Mouse (Mus musculus) spleen, adult 12 weeks (tissue): ENCODE results near the gene Med13l.

Experiments used
- DNase-seq: peaks from one replicate; pipeline ENCODE4 v3.0.0; 2022; ENCODE audit warnings: low spot score

Gene Med13l

DNA sequence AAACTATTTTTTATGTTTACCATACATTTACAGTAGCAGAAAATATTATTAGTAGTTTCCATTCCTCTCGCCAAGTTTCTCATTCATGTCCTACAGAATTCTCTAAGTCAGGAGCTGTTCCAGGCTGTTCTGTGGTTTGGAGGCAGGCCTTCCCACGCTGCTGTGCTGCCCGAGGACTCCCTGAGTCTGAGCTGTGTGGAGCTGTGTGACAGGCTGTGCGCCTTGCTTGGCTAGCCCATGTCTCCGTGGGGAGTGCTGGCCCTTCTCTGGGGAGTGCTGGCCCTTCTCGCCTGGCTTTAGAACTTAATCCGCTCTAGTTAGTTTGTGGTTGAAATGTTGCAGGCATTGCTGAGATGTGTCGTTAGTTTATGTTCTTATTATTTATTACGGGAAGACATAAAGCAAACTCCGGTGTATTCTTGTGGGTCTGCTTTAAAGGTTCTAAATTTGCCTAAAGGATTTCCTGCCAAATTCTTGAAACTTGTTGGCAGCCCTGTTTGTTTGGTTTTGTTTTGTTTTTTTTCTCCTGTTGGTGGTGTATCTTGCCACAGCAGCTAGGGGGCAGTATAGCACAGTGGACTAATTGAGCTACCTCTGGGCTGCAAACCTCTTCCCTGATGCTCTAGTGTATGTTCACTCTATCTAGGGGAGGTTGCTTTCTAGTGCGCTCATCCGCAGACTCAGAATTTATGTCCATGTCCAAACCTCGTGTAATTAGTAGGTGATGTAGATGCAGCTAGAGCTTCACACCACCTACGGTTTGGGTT lies 34.2 kb downstream of the Med13l start:
- no peak for DNase-seq

- DNase-seq = no peak
Observed at GRCm38 (mm10) chr5:118595901-118596300, 35.4 kb downstream of the Med13l start.

DNA sequence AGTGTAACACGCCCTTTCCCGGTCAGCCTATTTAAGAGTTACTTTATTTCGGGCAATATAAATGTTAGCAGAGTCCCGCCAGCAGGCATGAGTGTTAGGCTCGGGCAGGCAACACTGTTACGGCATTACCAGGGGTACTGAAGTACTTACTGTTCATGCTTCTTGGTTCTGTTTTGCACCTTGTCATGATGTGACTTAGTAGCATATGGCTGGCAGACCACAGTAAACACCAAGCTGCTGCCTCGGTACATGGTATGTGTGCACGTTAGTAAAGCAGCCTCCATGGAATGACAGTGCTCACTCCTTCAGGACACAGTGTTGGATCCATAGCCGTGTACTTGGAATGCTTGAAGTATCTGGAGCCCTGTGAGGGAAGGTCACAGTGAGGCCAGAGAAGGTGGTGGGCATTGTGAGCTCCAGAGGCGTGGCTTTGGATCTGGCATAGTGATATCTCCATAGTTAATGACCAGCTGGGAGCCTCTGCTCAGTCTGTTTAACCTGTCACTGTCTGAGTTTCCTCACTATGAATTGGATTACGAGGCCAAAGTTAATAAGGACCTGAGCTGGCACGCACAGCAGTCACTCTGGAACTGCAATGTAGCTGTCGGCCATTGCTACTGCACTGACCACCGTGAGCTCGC lies 36.1 kb downstream of the Med13l start:
- DNase-seq = no peak

GRCm38 (mm10) chr5:118598601-118599000 lies 38.1 kb downstream of the Med13l start:
- no peak for DNase-seq

DNA sequence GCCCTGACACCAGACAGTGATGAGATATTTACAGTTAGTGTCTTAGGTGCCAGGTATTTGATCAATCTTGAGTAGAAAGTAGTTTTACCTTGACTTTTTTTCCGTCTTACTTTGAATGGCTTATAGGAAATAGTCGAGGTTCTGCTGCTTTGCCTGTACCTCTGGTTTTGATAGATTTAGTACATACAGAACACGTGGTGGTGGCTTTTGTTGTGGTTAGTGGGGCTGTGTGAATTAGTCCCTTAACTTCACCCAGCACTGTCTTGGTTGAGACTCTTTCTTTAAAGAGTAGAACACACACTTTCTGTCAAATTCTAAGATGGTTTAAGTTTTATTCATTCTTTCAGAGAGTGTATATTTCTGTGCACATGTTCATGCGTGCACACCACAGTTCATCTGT lies 41.0 kb downstream of the Med13l start:
- DNase-seq = no peak

- DNase-seq = no peak
Observed at GRCm38 (mm10) chr5:118602706-118603105, 42.2 kb downstream of the Med13l start.

- no peak for DNase-seq
Observed at GRCm38 (mm10) chr5:118605424-118606067, 45.1 kb downstream of the Med13l start.

- no peak for DNase-seq
Observed at GRCm38 (mm10) chr5:118606636-118607035, 46.2 kb downstream of the Med13l start.

DNA sequence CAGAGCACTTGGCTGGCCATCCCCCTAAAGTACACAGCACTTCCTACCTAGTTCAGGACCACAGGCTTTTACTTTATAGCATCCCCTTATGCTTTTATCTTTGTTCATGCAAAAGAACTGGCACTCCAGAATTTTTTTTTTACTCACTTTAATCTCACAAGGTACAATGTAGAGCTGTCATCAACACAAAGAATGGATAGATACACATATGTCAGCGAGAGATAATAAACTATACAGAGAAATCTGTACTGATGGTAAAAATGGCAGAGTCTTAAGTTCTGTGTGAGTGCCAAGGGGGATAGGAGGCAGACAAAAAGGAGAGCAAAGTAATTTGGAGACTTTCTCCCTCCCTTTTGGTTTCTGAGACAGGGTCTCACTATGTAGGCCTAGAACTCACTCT lies 47.4 kb downstream of the Med13l start:
- no peak for DNase-seq

DNA sequence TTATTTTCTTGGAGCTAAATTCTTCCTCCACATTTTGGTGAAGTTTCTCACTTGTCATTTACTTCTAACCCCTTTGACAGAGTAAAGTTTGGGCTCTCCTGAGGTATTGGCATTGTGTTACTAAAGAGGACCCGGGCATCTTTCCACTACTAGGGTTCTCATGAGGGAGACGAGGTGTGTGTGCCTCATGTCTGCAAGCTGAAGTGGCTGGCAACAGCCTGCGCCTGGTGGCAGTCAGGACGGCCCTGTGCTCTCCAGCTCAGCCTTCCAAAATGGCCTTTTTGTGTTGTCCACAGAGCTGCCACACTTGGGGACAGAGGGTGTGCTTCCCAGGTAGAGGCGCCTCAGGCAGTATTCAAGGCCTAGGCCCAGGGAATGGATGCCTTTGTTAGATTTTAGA lies 50.0 kb downstream of the Med13l start:
- DNase-seq = no peak

DNA sequence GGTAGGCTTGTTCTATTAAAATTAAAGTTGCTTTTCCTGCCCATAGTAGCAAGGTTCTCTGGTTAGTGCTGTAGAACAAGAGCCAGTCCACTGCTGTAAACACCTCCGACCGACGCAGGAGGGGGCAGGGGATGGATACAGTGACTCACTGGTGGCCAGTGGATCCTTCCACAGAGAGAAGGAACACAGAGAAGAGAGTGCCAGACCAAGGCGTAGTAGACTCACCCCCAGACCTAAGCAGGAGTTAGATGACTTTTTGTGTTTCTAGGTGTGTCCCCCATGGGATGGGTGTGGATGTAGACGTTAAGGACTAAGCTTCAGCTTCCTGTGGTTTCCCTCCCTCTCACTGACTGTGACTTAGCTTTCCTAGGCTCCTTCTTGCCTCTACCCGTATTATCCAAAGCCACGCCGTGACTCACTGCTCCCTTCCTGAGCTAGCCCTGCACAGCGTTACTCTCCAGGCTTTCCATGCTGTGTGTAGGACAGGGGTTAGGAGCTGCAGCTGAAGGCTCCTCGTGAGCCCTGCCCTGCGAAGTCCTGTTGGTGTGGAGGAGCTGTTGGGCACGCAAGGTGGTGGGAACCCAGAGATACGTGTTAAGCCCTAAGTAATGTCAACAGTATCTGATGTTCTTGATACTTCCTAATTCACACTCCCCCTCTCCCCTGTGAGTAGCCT lies 52.6 kb downstream of the Med13l start:
- no peak for DNase-seq

- no peak for DNase-seq
Observed at GRCm38 (mm10) chr5:118613704-118614103, 53.2 kb downstream of the Med13l start.

- DNase-seq = no peak
Observed at GRCm38 (mm10) chr5:118614116-118614515, 53.6 kb downstream of the Med13l start.

DNA sequence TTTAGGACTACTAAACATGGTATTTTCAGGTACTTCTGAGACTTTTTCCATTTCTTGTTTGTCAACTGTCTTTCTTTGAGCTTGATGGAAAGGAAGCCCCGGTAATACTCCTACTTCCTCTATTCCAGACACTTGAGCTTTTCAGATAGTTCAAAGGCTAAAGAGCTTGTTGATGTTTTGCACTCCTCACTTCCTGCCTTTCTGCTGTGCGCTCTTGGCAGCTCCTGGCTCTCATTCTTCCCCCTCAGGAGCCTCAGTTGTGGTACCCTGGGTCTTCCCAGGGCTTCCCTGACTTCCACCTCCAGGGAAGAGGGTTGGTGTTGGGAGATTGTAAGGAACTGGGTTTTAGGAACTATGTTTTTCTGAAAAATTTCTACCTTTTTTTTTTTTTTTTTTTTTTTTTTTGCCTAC lies 54.1 kb downstream of the Med13l start:
- no peak for DNase-seq

- no peak for DNase-seq
Observed at GRCm38 (mm10) chr5:118618963-118619610, 58.6 kb downstream of the Med13l start.

GRCm38 (mm10) chr5:118619801-118620200 lies 59.3 kb downstream of the Med13l start:
- no peak for DNase-seq

GRCm38 (mm10) chr5:118620330-118620910 lies 59.9 kb downstream of the Med13l start:
- no peak for DNase-seq

- no peak for DNase-seq
Observed at GRCm38 (mm10) chr5:118621877-118622276, 61.4 kb downstream of the Med13l start.

DNA sequence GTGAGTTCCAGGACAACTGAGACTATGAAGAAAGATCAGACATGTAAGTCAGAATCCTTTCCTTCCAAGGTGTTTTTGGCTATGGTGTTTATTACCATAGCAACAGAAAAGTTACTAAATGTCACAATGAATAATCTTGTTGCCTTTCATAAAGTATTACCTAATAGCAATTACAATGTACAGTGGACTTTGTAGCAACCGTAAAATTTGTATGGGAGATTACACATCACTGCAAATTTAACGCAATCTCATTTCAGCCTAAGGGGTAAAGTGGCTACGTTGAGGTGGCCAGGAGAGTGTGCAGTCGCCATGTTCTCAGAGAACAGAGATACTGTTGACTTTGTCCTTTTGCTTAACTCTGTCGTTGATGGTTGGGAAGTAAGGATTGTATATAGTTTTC lies 61.9 kb downstream of the Med13l start:
- DNase-seq = no peak

GRCm38 (mm10) chr5:118623797-118624196 lies 63.3 kb downstream of the Med13l start:
- DNase-seq = no peak

DNA sequence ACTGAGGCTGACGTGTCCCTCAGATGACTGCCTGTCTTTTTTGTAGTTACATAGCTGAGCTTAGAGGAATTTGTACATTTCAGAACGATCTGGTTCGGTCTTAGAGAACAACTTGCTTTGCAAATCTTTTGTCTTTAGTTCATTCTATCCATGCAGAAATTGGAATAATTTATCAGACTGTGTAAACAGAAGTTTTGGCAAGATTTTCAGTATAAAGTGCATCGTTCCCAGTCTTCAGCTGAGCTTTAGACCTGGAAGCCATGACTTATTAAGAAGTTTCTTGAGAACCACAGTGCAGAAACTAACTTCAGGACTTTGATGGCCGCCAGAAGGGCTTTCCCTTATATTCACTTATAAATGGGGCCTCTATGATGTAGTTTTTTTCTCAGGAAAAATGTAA lies 67.2 kb downstream of the Med13l start:
- DNase-seq = no peak

DNA sequence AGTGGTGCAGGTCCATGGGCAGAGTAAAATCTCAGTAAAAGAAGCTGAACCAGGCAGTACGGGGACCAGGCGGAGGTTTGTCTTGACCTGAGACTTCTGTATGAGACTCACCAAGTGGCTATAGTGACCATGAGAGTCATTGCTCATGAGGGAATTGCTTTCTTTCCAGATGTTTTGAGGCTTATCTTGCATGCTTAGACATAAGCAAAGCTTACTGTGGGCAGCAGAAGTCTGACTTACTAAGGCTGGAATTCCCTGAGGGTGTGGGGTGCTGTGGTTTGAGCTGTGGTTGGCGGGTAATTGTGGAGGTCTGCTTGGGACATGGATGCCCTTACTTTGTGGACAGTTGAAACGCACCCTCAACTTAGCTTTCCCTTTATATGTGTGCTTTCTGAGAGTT lies 67.7 kb downstream of the Med13l start:
- DNase-seq = no peak
